Mouse (Mus musculus): ENCODE data around the gene Hira.
"Not testable (repeated sequence)": the region's sequence is repeated elsewhere in the genome, so short reads cannot be mapped to it uniquely, and the experiment has no call there.

Hira gene

GRCm38 (mm10) chr16:18921771-18922170 lies 44.9 kb downstream of the Hira start:
- no peak for DNase-seq (ENCODE audit: low spot score in 2 of 2)

- no peak for DNase-seq (ENCODE audit: low spot score in 2 of 2)
Measured at GRCm38 (mm10) chr16:18927963-18928362, 51.1 kb downstream of the Hira start.

- DNase-seq (ENCODE audit: low spot score in 2 of 2): no peak
Measured at GRCm38 (mm10) chr16:18938321-18939082, 61.7 kb downstream of the Hira start.

GRCm38 (mm10) chr16:18943906-18944305 lies 67.1 kb downstream of the Hira start:
- DNase-seq (ENCODE audit: low spot score in 2 of 2): no peak

GRCm38 (mm10) chr16:18948941-18949340 lies 72.1 kb downstream of the Hira start:
- DNase-seq (ENCODE audit: low spot score in 2 of 2): no peak

- no peak for DNase-seq (ENCODE audit: low spot score in 2 of 2)
Measured at GRCm38 (mm10) chr16:18950351-18950750, 73.5 kb downstream of the Hira start.

GRCm38 (mm10) chr16:18952813-18953212 lies 76.0 kb downstream of the Hira start:
- DNase-seq (ENCODE audit: low spot score in 2 of 2): no peak

GRCm38 (mm10) chr16:18955070-18955469 lies 78.2 kb downstream of the Hira start:
- no peak for DNase-seq (ENCODE audit: low spot score in 2 of 2)

GRCm38 (mm10) chr16:18963486-18963885 lies 86.6 kb downstream of the Hira start:
- DNase-seq (ENCODE audit: low spot score in 2 of 2): no peak

- no peak for DNase-seq (ENCODE audit: low spot score in 2 of 2)
Measured at GRCm38 (mm10) chr16:18969420-18970128, 92.7 kb downstream of the Hira start.

GRCm38 (mm10) chr16:18970837-18971236 lies 94.0 kb downstream of the Hira start:
- no peak for DNase-seq (ENCODE audit: low spot score in 2 of 2)

GRCm38 (mm10) chr16:18975665-18976064 lies 98.8 kb downstream of the Hira start:
- DNase-seq (ENCODE audit: low spot score in 2 of 2): not testable (repeated sequence)

- no peak for DNase-seq (ENCODE audit: low spot score in 2 of 2)
Measured at GRCm38 (mm10) chr16:18976315-18976714, 99.5 kb downstream of the Hira start.

GRCm38 (mm10) chr16:18986381-18986780 lies 109.5 kb downstream of the Hira start:
- DNase-seq (ENCODE audit: low spot score in 2 of 2): no peak

- no peak for DNase-seq (ENCODE audit: low spot score in 2 of 2)
Measured at GRCm38 (mm10) chr16:18986860-18987259, 110.0 kb downstream of the Hira start.

- not testable (repeated sequence) for DNase-seq (ENCODE audit: low spot score in 2 of 2)
Measured at GRCm38 (mm10) chr16:19002610-19003389, 126.0 kb downstream of the Hira start.

GRCm38 (mm10) chr16:19003757-19004156 lies 126.9 kb downstream of the Hira start:
- DNase-seq (ENCODE audit: low spot score in 2 of 2): no peak

- no peak for DNase-seq (ENCODE audit: low spot score in 2 of 2)
Measured at GRCm38 (mm10) chr16:19005298-19005697, 128.5 kb downstream of the Hira start.

- no peak for DNase-seq (ENCODE audit: low spot score in 2 of 2)
Measured at GRCm38 (mm10) chr16:19006715-19007114, 129.9 kb downstream of the Hira start.

- not testable (repeated sequence) for DNase-seq (ENCODE audit: low spot score in 2 of 2)
Measured at GRCm38 (mm10) chr16:19007186-19007591, 130.4 kb downstream of the Hira start.

- no peak for DNase-seq (ENCODE audit: low spot score in 2 of 2)
Measured at GRCm38 (mm10) chr16:19010710-19011109, 133.9 kb downstream of the Hira start.

GRCm38 (mm10) chr16:19013550-19013949 lies 136.7 kb downstream of the Hira start:
- DNase-seq (ENCODE audit: low spot score in 2 of 2): no peak

All from left cerebral cortex, adult 9 months (tissue).